Mouse (Mus musculus): Measurements from ENCODE around the gene Btbd11.

Gene Btbd11

DNA sequence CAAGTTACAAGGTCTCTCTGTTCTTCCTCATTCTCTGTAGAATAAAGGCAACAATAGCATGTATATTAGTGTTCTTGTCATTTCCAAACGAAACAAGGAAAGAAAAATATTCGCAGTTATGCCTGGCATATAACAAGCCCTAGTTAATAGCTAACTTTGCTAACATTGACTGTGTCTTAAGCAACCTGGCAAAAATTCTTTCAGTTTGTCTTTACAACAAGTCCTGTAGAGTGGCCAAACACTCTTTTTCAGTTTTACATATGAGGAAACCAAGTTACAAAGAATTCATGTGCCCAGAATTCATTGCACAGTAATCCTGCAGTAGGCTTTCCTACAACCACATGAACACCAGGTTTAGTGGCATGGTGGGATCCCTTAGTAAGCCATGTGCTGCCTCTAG, 203.4 kb downstream of the Btbd11 start:
- DNase-seq (ENCODE audit: low read depth, low spot score), result no peak

DNA sequence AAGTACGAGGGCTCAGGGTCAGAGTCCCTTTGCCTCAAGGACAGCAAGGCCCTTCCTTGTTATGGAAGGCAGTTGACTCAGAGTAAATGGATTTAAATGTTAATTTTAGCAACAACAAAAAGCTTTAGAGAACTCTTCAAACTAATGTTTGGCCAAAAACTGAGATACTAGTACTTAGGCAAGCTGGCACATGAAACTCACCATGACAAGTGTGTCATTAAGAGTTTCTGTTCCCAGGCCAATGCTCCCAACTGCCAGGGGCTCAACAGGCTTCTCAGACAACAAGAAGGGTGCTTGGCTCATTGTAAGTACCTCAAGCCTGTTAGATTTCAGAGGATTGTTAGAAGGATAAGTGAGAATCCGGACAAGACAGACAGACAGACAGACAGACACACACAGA, 204.7 kb downstream of the Btbd11 start:
- no peak for DNase-seq (ENCODE audit: low read depth, low spot score)

DNA sequence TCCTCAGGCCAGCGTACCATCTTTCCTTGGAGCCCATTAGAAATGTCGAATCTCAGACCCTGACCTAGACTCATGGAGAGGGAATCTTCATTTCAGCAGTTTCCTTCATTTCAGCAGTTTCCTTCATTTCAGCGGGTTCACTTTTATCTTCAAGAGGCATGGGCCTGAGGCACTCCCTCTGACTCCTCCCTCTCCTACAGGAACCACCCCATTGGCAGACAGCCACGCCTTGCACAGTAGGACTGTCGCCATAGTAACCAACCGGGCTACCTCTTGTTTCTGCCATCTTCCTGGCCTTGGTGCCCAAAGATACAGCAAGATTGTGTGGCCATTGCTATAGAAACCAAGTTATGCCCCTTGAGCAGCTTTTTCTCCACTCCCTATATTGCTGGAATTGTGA, 205.4 kb downstream of the Btbd11 start:
- DNase-seq (ENCODE audit: low read depth, low spot score), result no peak

DNA sequence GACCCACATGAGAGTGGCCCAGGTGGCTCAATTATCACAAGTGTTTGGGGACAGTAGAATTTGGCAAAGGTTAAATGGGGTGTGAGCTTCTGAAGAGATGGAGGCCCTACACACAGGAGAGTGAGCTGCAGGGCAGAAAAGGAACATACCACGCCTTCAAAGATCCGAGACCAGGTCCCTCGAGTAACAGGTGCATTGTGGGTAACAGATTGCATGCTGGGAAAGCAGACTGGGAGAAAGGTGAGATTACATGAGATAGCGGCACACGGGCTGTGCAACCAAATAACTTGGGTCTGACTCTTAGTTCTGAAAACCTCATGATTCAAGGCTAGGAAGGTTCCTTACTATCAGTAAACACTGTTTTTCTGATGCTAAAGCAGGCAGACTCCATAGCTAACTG, 209.7 kb downstream of the Btbd11 start:
- DNase-seq (ENCODE audit: low read depth, low spot score), result no peak

DNA sequence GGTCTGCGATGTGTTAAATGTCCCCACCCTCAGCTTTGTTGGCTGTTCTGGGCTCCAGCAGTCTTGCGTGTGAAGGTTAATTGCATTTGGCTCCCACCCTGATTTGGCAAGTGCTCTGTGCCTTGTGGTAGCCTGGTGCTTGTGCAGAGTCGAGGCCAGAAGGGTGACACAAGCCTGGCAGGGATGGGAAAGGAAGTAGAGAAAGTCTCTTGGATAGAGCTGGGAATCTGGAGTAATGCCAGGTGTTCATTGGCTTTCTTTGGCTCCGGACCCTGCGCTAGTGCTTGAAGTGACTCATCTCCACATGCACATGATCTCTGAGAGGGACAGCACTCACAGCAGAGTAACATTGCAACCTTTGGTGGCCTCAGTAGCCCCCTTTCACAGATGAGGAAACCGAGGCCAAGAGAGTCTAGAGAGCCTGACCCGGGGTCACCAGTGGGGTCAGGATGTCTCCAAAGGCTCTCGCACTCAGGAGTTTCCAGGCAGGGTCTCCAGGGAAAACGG, 211.5 kb downstream of the Btbd11 start:
- DNase-seq (ENCODE audit: low read depth, low spot score), result no peak

DNA sequence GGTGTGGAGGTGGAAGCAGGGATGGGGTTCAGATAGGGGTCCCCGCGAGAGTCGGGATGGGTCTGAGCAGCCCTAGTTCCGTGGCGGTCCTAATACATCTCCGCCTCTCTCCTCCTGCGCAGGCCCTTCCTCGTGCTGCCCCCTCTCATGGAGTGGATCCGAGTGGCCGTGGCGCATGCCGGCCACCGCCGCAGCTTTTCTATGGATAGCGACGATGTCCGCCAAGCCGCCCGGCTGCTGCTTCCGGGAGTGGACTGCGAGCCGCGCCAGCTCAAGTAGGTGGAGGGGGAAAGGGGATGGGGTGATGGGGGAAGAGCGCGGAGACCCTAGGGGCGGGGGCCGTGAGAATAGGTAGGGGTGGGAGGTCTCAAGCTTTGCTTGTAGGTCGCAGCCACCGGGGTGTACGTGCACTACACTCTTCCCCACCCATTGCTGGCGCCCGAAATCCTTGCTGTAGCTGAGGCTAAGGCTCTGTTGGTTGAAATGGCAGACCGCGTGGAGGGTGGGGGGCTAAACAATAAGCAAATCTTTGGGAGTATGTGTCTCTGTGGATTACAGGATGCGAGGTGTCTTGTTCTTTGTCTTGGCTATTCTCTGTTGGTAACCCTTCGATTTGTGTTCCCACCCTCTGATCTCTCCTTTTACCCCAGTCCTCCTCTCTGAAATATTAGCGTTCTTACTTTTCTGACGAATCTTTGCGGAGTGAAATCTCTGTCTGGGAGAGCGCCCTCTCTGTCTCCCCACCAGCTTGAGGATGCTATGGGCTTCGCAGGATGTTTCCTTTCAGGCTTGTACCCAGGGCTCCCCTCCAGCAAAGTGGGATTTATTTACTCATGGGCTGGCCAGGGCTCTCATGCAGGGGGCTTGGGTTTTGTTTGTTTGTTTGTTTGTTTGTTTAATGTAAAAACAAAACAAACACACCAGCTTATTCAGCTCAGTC, 212.3 kb downstream of the Btbd11 start:
- DNase-seq (ENCODE audit: low read depth, low spot score), result peak; percentile 27

DNA sequence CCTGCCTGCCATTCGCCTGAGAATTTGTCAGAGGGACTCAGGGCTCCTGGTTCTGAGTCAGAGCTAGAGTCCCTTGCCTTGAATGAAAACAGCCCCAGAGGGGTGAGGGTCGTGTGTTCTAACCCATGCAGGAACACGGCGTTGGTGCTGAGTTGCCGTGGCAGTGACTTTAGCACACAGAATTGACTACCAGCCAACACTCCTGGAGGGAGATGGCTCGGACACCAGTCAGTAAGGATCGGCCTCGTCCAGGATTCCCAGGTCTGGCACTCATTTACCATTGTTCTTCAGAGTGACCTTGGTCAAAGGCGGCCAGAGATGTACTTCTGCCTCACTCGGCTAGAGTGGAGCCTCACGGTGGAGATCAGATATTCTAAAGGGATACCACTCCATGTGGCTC, 215.9 kb downstream of the Btbd11 start:
- DNase-seq (ENCODE audit: low read depth, low spot score), result no peak

DNA sequence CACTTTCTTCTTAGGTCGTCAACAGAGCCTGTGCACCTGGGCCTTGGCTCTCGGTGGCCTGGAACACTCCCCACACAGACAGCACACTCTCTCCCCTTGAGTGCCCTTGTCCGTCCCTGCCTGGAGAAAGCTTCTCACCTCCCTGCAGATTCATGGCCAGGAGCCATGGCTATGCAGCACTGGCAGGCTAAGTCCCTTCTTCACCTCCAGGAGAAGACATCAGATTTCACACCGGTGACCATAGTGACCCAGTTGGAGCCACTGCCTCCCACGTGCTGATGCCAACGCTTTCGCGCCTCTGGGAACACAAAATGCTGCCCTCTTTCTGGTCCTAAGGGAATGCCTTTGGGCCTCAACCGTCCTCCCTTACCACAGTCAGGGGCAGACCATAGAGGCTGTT, 217.9 kb downstream of the Btbd11 start:
- DNase-seq (ENCODE audit: low read depth, low spot score), result no peak

DNA sequence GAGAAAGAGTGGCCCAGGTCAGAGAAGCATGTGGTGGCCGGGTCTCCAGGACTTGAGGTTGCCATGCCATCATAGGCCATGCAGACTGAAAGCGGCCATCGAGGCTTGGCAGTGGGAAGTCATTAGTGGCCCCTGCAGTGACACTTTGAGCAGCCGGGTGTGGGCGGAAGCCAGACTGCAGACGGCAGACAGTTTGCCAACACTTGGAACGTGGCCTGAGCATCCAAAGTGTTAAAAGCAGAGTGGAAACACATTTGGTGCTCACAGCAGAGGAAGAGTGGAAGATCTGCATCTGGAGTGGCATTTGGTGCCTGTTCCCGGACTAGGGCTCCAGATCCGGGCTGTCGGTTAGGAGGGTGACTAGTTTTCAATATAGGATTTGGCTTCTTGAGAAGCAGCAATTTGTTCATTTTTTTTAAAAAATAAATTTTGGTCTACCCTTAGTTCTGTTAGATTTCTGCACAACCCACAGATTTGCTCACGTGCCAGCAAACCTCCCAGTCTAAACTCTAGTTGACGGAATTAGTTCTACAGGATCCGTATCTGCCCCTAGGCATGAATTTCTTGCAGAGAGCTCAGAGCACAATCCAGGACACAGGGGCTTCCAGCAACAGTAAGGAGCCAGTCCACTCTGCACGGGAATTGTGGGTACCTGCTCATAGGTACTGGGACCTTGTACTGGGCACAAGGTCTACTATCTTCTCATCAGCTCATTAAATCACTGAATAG, 222.1 kb downstream of the Btbd11 start:
- DNase-seq (ENCODE audit: low read depth, low spot score), result no peak

DNA sequence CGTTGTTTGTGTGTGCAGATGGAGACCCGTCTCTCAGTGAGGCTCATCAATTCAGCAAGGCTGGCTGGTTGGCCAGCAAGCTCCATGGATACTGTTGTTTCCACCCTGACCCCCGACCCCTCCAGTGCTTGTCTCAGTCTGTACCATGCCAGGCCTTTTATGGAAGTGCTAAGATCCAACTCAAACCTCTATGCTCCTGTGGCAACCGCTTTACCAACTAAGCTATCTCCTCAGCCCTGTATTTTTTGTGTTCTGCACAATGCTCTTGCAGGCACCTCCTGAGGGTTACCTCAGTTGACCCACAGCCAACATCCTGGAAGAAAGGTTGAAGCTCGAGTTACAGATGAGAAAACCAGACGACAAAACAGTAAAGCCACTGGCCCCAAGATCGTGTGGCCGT, 230.5 kb downstream of the Btbd11 start:
- peak; percentile 26 for DNase-seq (ENCODE audit: low read depth, low spot score)

DNA sequence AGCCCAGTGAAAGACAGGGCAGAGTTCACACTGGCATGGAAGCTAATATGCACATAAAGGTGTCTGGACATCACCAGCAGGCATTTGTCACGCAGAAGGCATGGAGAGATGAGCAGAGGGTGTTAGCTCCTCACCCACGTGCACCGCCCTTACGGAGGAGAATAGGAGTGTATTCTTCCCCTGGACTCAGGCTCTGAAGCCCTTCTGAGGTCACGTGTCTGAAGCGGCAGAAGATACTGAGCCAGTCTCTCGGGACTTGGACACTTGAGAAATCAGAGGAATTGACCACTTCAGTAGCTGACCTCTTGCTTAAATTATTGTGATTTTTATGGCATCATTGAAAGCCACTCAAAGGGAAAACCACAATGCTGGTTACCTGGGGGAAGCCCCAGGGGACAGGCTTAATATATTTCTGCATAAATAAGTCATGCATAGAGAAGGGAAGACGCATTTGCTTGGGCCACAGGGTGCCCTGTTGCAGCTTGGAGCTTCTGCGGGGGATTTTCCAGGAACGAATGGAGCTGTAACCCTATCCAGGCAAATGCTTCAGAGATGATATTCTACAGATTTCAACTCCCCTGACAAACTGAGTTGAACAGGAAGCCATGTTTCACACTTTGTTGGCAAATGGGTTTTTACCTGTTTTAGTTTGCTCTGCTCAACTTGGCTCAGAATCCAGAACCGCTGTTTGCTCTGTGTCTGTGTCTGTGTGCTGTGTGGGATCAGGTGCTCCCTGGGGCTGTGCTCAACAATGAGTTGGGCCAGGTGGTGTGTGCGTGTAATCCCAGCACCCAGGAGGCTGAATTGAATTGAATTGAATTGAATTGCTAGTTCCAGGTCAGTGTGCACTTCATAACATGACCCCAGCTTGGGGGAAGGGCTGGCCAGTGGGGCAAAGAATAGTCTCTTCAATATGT, 231.1 kb downstream of the Btbd11 start:
- DNase-seq (ENCODE audit: low read depth, low spot score), result no peak

DNA sequence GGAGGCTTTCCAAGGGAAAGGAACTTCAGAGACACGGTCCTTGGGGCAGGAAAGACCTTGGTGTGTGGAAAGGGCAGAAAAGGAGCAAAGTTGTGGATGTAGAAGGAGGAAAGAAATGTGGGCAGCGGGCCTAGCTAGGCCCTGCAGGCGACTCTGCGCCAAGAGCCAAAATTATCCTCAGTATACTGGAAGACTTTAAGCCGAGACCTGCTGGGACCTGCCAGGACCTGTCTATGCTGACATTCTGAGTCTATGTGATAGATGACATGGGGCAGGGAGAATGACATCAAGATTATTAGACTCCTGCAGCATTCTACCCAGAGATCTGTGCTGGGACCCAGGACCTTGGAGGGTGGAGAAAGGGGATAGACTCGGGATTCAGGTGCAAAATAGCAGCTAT, 234.5 kb downstream of the Btbd11 start:
- no peak for DNase-seq (ENCODE audit: low read depth, low spot score)

DNA sequence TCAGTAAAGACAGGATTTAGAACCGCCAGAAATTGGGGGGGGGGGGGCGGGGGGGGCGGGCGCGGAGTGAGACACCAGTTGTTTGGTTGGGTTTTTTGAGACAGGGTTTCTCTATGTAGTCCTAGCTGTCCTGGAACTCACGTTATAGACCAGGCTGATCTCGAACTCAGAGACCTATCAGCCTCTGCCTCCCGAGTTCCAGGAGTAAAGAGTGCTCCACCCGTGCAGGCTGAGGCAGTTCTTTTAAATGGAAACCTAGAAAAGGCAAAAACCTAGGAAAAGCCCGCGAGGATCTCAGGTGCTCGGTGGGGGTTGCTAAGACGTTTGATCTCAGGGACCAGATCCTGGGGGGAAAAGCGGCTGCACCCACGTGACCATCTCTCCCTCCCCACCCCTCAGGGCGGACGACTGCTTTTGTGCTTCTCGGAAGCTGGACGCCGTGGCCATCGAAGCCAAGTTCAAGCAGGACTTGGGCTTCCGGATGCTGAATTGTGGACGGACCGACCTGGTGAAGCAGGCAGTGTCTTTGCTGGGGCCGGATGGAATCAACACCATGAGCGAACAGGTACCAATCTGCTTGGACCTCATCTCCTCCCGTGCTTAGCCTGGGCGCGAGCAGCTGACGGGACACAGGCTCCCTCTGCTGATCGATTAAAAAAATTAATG, 238.0 kb downstream of the Btbd11 start:
- DNase-seq (ENCODE audit: low read depth, low spot score), result peak; percentile 50

DNA sequence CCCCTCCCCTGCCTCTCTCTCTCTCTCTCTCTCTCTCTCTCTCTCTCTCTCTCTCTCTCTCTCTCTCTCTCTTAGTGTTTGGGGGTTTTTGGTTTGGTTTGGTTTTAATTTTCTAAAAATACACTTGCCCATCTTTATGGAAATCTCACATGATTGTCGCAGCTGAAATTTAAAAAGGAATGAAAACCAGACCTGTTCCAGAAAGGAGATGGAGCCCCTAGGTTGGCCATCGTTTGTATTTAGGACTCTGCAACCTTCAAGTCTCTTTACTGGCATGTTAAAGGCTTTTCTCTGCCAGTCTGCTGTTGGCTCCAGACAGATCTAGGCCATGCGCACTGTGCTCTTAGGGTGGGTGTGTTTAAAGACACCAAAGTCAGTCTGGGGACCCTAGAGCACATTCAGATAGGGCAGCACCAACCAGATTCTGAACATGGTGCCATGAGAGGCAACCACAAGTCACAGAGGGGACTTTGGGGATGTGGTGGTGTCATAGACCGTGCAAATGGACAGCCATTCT, 238.6 kb downstream of the Btbd11 start:
- DNase-seq (ENCODE audit: low read depth, low spot score), result no peak

DNA sequence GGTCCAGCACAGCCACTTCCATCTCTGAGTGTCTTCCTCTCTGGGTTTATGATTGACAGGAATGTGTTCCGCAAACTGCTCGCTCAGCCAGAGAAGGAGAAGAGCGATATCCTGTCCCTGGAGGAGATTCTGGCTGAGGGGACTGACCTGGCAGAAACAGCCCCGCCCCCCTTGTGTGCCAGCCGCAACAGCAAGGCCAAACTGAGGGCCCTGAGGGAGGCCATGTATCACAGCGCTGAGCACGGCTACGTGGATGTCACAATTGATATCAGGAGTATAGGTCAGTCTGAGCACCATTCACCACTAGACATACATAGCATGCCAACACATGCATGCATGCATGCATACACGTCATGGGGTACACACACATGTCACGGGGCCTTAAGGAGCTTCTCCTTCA, 245.4 kb downstream of the Btbd11 start:
- DNase-seq (ENCODE audit: low read depth, low spot score), result no peak

DNA sequence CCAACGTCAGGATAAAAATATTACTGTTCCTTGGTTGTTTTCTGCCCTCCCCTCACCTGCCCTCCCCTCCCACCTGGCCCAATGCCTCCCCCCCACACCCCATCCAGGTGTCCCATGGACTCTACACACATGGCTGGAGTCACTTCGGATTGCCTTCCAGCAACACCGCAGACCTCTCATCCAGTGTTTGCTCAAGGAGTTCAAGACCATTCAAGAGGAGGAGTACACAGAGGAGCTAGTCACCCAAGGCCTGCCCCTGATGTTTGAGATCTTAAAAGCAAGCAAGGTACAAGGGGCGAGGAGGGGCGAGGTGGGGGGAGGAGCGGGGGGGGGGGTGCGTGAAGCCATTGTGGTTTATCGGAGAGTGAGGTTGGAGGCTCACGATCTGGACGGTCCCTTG, 247.0 kb downstream of the Btbd11 start:
- no peak for DNase-seq (ENCODE audit: low read depth, low spot score)

DNA sequence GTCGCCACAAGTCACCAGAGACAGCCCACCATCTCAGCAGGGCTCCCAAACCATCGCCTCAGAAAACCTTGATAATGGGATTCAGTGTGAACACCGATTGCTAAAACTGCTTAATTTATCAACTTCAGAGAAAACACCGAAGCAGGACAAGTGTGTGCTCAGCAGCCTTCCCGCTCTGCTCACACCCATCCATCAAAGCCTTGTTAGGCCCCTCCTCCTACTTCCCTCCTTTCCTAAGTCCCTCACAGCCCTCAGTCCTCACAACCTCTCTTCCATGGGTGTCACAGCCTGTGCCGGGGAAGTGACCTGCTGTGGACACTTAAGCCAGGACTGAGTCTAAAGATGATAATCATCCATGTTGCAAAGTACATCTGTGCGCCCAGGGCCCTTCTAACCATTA, 251.0 kb downstream of the Btbd11 start:
- no peak for DNase-seq (ENCODE audit: low read depth, low spot score)

DNA sequence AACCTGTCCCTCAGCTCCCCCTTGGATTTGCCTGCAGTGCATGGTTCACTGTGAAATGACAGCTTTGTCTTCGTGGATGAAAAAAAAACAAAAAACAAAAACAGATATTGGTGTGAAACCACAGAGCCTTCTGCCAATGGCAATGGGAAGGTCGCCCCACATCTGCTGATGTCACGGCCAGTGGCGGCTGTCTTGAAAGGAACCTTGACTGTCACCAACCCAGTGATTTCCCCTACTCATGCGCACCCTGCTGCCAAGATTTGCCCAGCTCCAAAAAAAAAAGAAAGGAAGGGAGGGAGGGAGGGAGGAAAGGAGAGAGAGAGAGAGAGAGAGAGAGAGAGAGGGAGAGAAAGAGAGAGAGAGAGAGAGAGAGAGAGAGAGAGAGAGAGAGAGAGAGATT, 251.5 kb downstream of the Btbd11 start:
- no peak for DNase-seq (ENCODE audit: low read depth, low spot score)

DNA sequence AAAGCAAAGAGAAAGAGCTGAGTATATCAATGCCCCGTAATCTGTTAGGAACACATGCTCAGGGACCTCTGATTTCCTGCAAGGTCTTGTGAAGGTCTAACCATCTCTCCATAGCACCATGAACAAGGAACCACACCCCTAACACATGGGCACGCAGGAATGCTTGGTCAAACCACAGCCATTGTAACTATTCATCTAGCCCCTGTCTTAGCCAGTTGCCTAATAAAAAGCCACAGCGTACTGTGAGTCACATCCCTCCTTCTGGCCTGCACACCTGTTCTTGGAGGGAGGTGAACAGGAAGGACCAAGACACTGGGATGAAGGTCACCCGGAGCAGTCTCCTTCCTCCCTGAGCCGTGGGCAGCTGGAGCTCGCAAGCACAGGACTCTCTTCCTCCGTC, 253.0 kb downstream of the Btbd11 start:
- no peak for DNase-seq (ENCODE audit: low read depth, low spot score)

DNA sequence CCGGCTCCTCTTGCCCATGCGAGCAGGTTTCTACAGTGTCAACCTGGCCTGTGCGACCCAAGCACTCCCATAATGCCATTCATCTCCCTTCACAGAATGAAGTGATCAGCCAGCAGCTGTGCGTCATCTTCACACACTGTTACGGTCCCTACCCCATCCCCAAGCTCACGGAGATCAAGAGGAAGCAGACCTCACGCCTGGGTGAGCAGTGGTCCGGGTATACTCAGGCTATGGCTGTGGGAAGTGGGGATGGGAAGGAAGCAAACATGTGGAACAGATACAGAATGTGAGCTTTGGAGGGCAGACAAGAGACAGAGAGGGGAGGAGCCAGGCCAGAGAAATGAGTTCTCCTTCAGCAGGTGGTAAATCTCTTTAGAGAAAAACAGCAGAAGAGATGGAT, 253.8 kb downstream of the Btbd11 start:
- no peak for DNase-seq (ENCODE audit: low read depth, low spot score)

DNA sequence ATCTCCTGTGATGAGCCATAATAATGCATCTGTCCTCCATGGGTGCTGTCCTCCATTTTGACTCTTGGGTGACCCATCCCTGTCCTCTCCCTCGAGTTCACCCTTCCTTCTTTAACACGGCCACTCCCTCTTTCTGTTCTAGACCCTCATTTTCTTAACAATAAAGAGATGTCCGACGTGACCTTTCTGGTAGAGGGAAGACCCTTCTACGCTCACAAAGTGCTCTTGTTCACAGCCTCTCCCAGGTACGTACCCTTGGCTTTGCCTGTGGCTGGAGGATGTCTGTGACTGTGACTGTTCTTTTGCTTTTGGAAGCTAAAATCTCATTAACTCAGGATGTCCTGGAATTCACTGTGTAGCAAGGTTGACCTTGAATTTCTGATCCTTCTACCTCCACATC, 258.7 kb downstream of the Btbd11 start:
- no peak for DNase-seq (ENCODE audit: low read depth, low spot score)

Measured in forelimb bud, embryonic 11.5 days (tissue).